Mouse (Mus musculus) forelimb bud, embryonic 11.5 days (tissue): ENCODE measurements around the gene Pigz.

Source experiments
- DNase-seq: peaks from one replicate; pipeline ENCODE4 v3.0.0-alpha.2; 2012; ENCODE audit warnings: low read depth, low spot score

Pigz gene

GRCm38 (mm10) chr16:31933751-31934549 is at the start of gene Pigz:
Pigz (plus strand) TSS chr16:31933851.
- DNase-seq: no peak

GRCm38 (mm10) chr16:31883902-31884301 is 49.7 kb upstream of the Pigz start:
- peak; percentile 41 for DNase-seq

GRCm38 (mm10) chr16:31890907-31891306 is 42.7 kb upstream of the Pigz start:
- DNase-seq: no peak

- DNase-seq: no peak
Measured at GRCm38 (mm10) chr16:31893396-31894141, 40.1 kb upstream of the Pigz start.

GRCm38 (mm10) chr16:31896971-31897774 is 36.5 kb upstream of the Pigz start:
- DNase-seq: peak; percentile 57

GRCm38 (mm10) chr16:31898546-31899326 is 34.9 kb upstream of the Pigz start:
- DNase-seq: no peak

- no peak for DNase-seq
Measured at GRCm38 (mm10) chr16:31901886-31902285, 31.8 kb upstream of the Pigz start.

GRCm38 (mm10) chr16:31903239-31903638 is 30.4 kb upstream of the Pigz start:
- no peak for DNase-seq

- no peak for DNase-seq
Measured at GRCm38 (mm10) chr16:31905331-31905730, 28.3 kb upstream of the Pigz start.

GRCm38 (mm10) chr16:31905891-31906825 is 27.5 kb upstream of the Pigz start:
- DNase-seq: no peak

- no peak for DNase-seq
Measured at GRCm38 (mm10) chr16:31906896-31907295, 26.8 kb upstream of the Pigz start.

- no peak for DNase-seq
Measured at GRCm38 (mm10) chr16:31908959-31909358, 24.7 kb upstream of the Pigz start.

- DNase-seq: no peak
Measured at GRCm38 (mm10) chr16:31910281-31910847, 23.3 kb upstream of the Pigz start.

GRCm38 (mm10) chr16:31917776-31918175 is 15.9 kb upstream of the Pigz start:
- DNase-seq: no peak

- peak; percentile 88 for DNase-seq
Measured at GRCm38 (mm10) chr16:31918248-31918724, 15.4 kb upstream of the Pigz start.

GRCm38 (mm10) chr16:31924368-31924767 is 9.3 kb upstream of the Pigz start:
- DNase-seq: no peak

- DNase-seq: no peak
Measured at GRCm38 (mm10) chr16:31926091-31926490, 7.6 kb upstream of the Pigz start.

GRCm38 (mm10) chr16:31926547-31927182 is 7.0 kb upstream of the Pigz start:
- DNase-seq: no peak

- DNase-seq: no peak
Measured at GRCm38 (mm10) chr16:31927412-31927811, 6.2 kb upstream of the Pigz start.
